In the genomic region with DNA sequence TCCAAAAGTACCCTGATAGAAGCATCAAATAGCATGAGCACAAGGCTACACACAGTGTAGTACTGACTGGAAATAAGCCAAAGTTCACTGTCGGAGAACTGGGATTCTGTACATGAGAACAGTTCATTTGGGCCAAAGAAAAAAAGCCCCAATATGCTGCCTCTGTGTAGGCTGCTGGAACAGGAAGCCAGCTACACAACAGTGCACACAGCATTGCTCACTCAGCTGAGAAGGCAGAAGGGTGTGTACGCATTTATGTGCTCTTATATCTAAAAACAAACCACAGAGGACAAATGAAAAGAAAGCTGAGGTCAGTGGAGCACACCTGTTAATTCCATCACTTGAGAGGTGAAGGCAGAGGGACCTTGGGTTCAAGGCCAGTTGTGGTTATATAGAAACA, we compare ENCODE assay signal across 22 mouse cellular contexts. TPM values are rescaled to one million over a fixed set of nuclear protein-coding genes. Genes with fewer than 3 reads are reported as not detected.
DNase-seq lines count a peak whose midpoint lies in the region; ATAC-seq lines count a peak whose summit lies in the region.
"Had no signal": no experiment of that assay in that cellular context is flagged by ENCODE, and none has a peak within 500 bp of the region (broad histone marks: within the 10 kb centered on the region; RNA-seq: fewer than 3 reads in every experiment).

No protein-coding gene starts in this region.

- no peak overlapping the region for H3K4me2 ChIP-seq in heart, embryonic 12.5 days
- H3K4me2 ChIP-seq: forebrain, embryonic 13.5 days; hindbrain, embryonic 14.5 days; limb, embryonic 12.5 days; liver, embryonic 13.5 days; midbrain, embryonic 11.5 days; neural tube, embryonic 13.5 days had no signal

- no peak overlapping the region for H3K27ac ChIP-seq in heart, embryonic 12.5 days (ENCODE audit: poor library complexity, severe bottlenecking)
- H3K27ac ChIP-seq: forebrain, embryonic 13.5 days; hindbrain, embryonic 14.5 days; limb, embryonic 12.5 days; liver, embryonic 13.5 days; neural tube, embryonic 13.5 days had no signal

- peak; percentile 54 for DNase-seq in heart, adult 11 months
- peak; percentile 7 for DNase-seq in spleen, adult 12 weeks (ENCODE audit: low spot score)
- no peak for DNase-seq in spleen, postnatal 4 days (ENCODE audit: low spot score in 2 of 2)
- peak; percentile 76 for DNase-seq in splenic B cell, adult 2 months (ENCODE audit: low read depth, low spot score)
- DNase-seq in ovary, postnatal 14 days (ENCODE audit: low spot score): no peak
- DNase-seq in adrenal gland, postnatal 25 days: no peak
- DNase-seq: adrenal gland, postnatal 14 days; cerebellum, adult 9-10 months; heart, postnatal 36 days; liver, embryonic 13.5 days; right cerebral cortex, postnatal 4 days; thymus, postnatal 14 days had no signal

- H3K27me3 ChIP-seq in heart, embryonic 12.5 days (replicated peaks): no peaks in the 10 kb centered on the region
- no peaks in the 10 kb centered on the region for H3K27me3 ChIP-seq in splenic B cell, adult 2 months (ENCODE audit: control insufficient read depth, insufficient read depth, low read length, poor library complexity, severe bottlenecking)
- H3K27me3 ChIP-seq: limb, embryonic 12.5 days; liver, embryonic 13.5 days; neural tube, embryonic 13.5 days; Patski had no signal

- WGBS in heart, embryonic 12.5 days: 74% methylated on average over 2 of the region's 2 CpGs

- no peak for ATAC-seq in heart, embryonic 12.5 days (ENCODE audit: insufficient number of reproducible peaks, low FRiP score)
- ATAC-seq in activated CD4-positive, CD25-positive, alpha-beta regulatory T cell, adult 4 months: peak; percentile 72
- ATAC-seq: forebrain, embryonic 13.5 days; intestine, embryonic 16.5 days; Patski had no signal

- no peaks in the 10 kb centered on the region for H3K9me3 ChIP-seq in heart, embryonic 12.5 days (replicated peaks)
- H3K9me3 ChIP-seq: forebrain, embryonic 13.5 days; limb, embryonic 12.5 days; liver, embryonic 13.5 days; neural tube, embryonic 13.5 days had no signal

- H3K9ac ChIP-seq in heart, embryonic 12.5 days: no peak overlapping the region
- H3K9ac ChIP-seq: forebrain, embryonic 13.5 days; hindbrain, embryonic 14.5 days; limb, embryonic 12.5 days; liver, embryonic 13.5 days; neural tube, embryonic 13.5 days had no signal

- peaks cover 13% of the 10 kb centered on the region for H3K36me3 ChIP-seq in heart, embryonic 12.5 days
- H3K36me3 ChIP-seq in splenic B cell, adult 2 months (ENCODE audit: control insufficient read depth, insufficient read depth, low read length, poor library complexity, severe bottlenecking): peaks cover 2% of the 10 kb centered on the region; the same call in 1 of the 2 replicates

- peaks cover 5% of the 10 kb centered on the region; the same call in 1 of the 2 replicates for H3K4me1 ChIP-seq in heart, embryonic 12.5 days (replicated peaks)
- H3K4me1 ChIP-seq: forebrain, embryonic 13.5 days; liver, embryonic 13.5 days; neural tube, embryonic 13.5 days had no signal

- H3K4me3 ChIP-seq in heart, embryonic 12.5 days: no peak overlapping the region
- H3K4me3 ChIP-seq: erythroblast, embryonic 14.5 days; forebrain, embryonic 13.5 days; limb, embryonic 12.5 days; liver, embryonic 13.5 days; neural tube, embryonic 13.5 days had no signal

RNA-seq across cellular contexts. Expression of a gene that starts 52.7 kb away (rescaled TPM):
- 100 and 105 TPM in 2 replicates for polyA plus RNA-seq in heart, embryonic 12.5 days (2016; fragmentation: Nextera tagmentation; extraction: Ambion mirVana)
- 10 to 100 TPM; 65.2 to 75.3 TPM for polyA plus RNA-seq in activated CD4-positive, CD25-positive, alpha-beta regulatory T cell, adult 4 months (2017; shearing (Covaris generic))
- 64.8 and 64.9 TPM in 2 replicates for total RNA-seq in adrenal gland, postnatal 25 days (2021)

Comparison
In these comparisons a context has a peak if more than half of its experiments do, and no peak if none do; other contexts are left out.
1. DNase-seq: peak in heart, adult 11 months (single experiment), spleen, adult 12 weeks (single experiment) and splenic B cell, adult 2 months (single experiment); none in spleen, postnatal 4 days (0 of 2), ovary, postnatal 14 days (single experiment) and adrenal gland, postnatal 25 days (single experiment).